Mouse (Mus musculus) urinary bladder, postnatal 4 days (tissue): Measurements from ENCODE around the gene Dbndd2.

Source experiments
- DNase-seq, 2 experiments: peaks; one replicate each; pipeline ENCODE4 v3.0.0; 2021 to 2022; ENCODE audit warnings: low spot score in 2 of 2

The Dbndd2 gene

GRCm38 (mm10) chr2:164500511-164500910, 14.6 kb downstream of the Dbndd2 start:
- DNase-seq: no peak

GRCm38 (mm10) chr2:164504919-164505318, 19.0 kb downstream of the Dbndd2 start:
- DNase-seq: no peak

GRCm38 (mm10) chr2:164505619-164506347, 19.9 kb downstream of the Dbndd2 start:
- no peak for DNase-seq

- DNase-seq: no peak
Measured at GRCm38 (mm10) chr2:164507811-164508210, 21.9 kb downstream of the Dbndd2 start.

GRCm38 (mm10) chr2:164510621-164511190, 24.8 kb downstream of the Dbndd2 start:
- DNase-seq: no peak

GRCm38 (mm10) chr2:164512121-164512909, 26.4 kb downstream of the Dbndd2 start:
- no peak for DNase-seq

- no peak for DNase-seq
Measured at GRCm38 (mm10) chr2:164513389-164513788, 27.5 kb downstream of the Dbndd2 start.

- DNase-seq: no peak
Measured at GRCm38 (mm10) chr2:164514916-164515315, 29.0 kb downstream of the Dbndd2 start.

GRCm38 (mm10) chr2:164515897-164516296, 30.0 kb downstream of the Dbndd2 start:
- DNase-seq: no peak

- DNase-seq: no peak
Measured at GRCm38 (mm10) chr2:164516592-164516991, 30.7 kb downstream of the Dbndd2 start.

- DNase-seq: peak in 1 of 2 experiments; percentile 47
Measured at GRCm38 (mm10) chr2:164517485-164518221, 31.7 kb downstream of the Dbndd2 start.

- DNase-seq: no peak
Measured at GRCm38 (mm10) chr2:164518266-164519170, 32.6 kb downstream of the Dbndd2 start.

- DNase-seq: no peak
Measured at GRCm38 (mm10) chr2:164519171-164519526, 33.2 kb downstream of the Dbndd2 start.

- DNase-seq: peak in 1 of 2 experiments; percentile 46
Measured at GRCm38 (mm10) chr2:164520782-164521181, 34.9 kb downstream of the Dbndd2 start.

- DNase-seq: no peak
Measured at GRCm38 (mm10) chr2:164521841-164522240, 35.9 kb downstream of the Dbndd2 start.

- no peak for DNase-seq
Measured at GRCm38 (mm10) chr2:164522280-164522679, 36.4 kb downstream of the Dbndd2 start.

GRCm38 (mm10) chr2:164523301-164523773, 37.4 kb downstream of the Dbndd2 start:
- no peak for DNase-seq

GRCm38 (mm10) chr2:164528557-164528956, 42.7 kb downstream of the Dbndd2 start:
- no peak for DNase-seq

- DNase-seq: peak; percentile 60 to 84
Measured at GRCm38 (mm10) chr2:164531169-164531568, 45.3 kb downstream of the Dbndd2 start.

- no peak for DNase-seq
Measured at GRCm38 (mm10) chr2:164534315-164534714, 48.4 kb downstream of the Dbndd2 start.

GRCm38 (mm10) chr2:164537003-164537402, 51.1 kb downstream of the Dbndd2 start:
- DNase-seq: no peak
